Mouse (Mus musculus) layer of hippocampus, adult 9-11 months (tissue): ENCODE data around the gene Epx.

ENCODE experiments used
- DNase-seq: peaks from one replicate; pipeline ENCODE4 v3.0.0; 2022

Epx gene

GRCm38 (mm10) chr11:87828239-87828900, 47.0 kb downstream of the Epx start, which contains the start of gene Lpo:
Gene Lpo (minus strand): TSS chr11:87828289.
- no peak for DNase-seq

GRCm38 (mm10) chr11:87821502-87821901, 53.8 kb downstream of the Epx start:
- peak; percentile 66 for DNase-seq

- DNase-seq = no peak
Observed at GRCm38 (mm10) chr11:87817443-87817773, 57.9 kb downstream of the Epx start.

- no peak for DNase-seq
Observed at GRCm38 (mm10) chr11:87816707-87817442, 58.5 kb downstream of the Epx start.

GRCm38 (mm10) chr11:87814831-87815230, 60.5 kb downstream of the Epx start:
- no peak for DNase-seq
